Mouse (Mus musculus) bone marrow macrophage, adult 2 months (primary cell): Measurements from ENCODE around the gene L1cam.

ENCODE experiments used
- CTCF ChIP-seq: IDR thresholded peaks from 2 replicates; pipeline ENCODE4 v1.5.1; 2012; ENCODE audit warnings: low read depth, mild to moderate bottlenecking, low read length, moderate library complexity
- POLR2A ChIP-seq: IDR thresholded peaks from 2 replicates; pipeline ENCODE4 v1.6.1; 2012; ENCODE audit warnings: mild to moderate bottlenecking, low read depth, low read length, borderline replicate concordance

GRCm38 (mm10) chrX:73880194-73881035 lies 15.5 kb downstream of the L1cam start:
- TF ChIP-seq POLR2A (no peak), CTCF (no peak)
